Mouse (Mus musculus): ENCODE results near the gene Xdh.

DNA sequence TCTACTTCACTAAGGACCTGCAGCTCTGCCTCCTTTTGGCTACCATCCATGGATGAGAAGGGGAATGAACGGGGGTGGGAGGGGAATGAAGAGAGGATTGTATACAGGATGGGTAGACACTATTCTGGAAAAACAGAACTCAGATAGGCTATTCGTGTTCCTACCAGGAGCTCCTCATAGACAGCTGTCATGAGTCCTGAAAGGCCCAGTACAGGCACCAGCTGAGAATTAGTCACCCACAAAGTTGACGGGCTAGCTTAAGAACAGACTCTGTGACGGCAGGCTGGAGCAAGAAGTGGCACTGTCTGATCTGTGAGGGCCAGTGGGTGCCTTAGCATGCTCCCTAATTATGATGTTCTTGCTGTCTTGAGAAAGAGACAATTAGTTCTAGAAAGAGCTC is 21.3 kb upstream of the Xdh start:
- TF ChIP-seq CTCF (IDR thresholded peaks at IDR 0.05; ENCODE audit: extremely low read depth, insufficient read length, insufficient replicate concordance, low read depth, low read length) (no peak), POLR2A (IDR thresholded peaks at IDR 0.05; ENCODE audit: low read depth, low read length) (no peak)

Data from small intestine, adult 2 months (tissue).